Mouse (Mus musculus) MEL (cell line): ENCODE results near the gene Endou. TPM values are rescaled to one million over a fixed set of nuclear protein-coding genes. Genes with fewer than 3 reads are reported as not detected.

ENCODE experiments used
- DNase-seq: peaks from one replicate; pipeline ENCODE4 v3.0.0; 2011; ENCODE audit warnings: low read depth, low spot score
- H3K27ac ChIP-seq: 2 replicates; pipeline ENCODE4 v1.5.1; 2012; ENCODE audit warnings: low read depth, mild to moderate bottlenecking, control low read depth, low read length, moderate library complexity; ENCODE audit not compliant: control insufficient read depth
- H3K27me3 ChIP-seq, 2 experiments: fragments of 150-350 bp in 1 of 2; sonication (generic) in 1 of 2; 2 replicates each; pipeline ENCODE4 v1.6.1; 2012; ENCODE audit warnings: low read length in 2 of 2, mild to moderate bottlenecking in 2 of 2, improper control_type of control experiment in 1 of 2, moderate library complexity in 1 of 2; ENCODE audit not compliant: insufficient read depth in 2 of 2, control insufficient read depth in 1 of 2
- H3K36me3 ChIP-seq, 2 experiments: 2 replicates each; pipeline ENCODE4 v1.6.1; 2012 to 2014; ENCODE audit warnings: low read length in 2 of 2, improper control_type of control experiment in 1 of 2, inconsistent platforms in 1 of 2, mild to moderate bottlenecking in 1 of 2; ENCODE audit not compliant: insufficient read depth in 2 of 2, control insufficient read depth in 1 of 2
- H3K4me1 ChIP-seq, 2 experiments: fragments of 150-350 bp in 1 of 2; sonication (generic) in 1 of 2; 2 replicates each; pipeline ENCODE4 v1.6.1; 2012; ENCODE audit warnings: low read length in 2 of 2, improper control_type of control experiment in 1 of 2, mild to moderate bottlenecking in 1 of 2; ENCODE audit not compliant: insufficient read depth in 2 of 2, control insufficient read depth in 1 of 2
- H3K4me3 ChIP-seq, 2 experiments: fragments of 150-350 bp in 1 of 2; sonication (generic) in 1 of 2; 2 replicates each; pipeline ENCODE4 v1.5.1; 2012; ENCODE audit warnings: low read depth in 2 of 2, low read length in 2 of 2, mild to moderate bottlenecking in 2 of 2, moderate library complexity in 2 of 2, control low read depth in 1 of 2, improper control_type of control experiment in 1 of 2; ENCODE audit not compliant: control insufficient read depth in 1 of 2, insufficient read depth in 1 of 2
- H3K79me2 ChIP-seq: 2 replicates; pipeline ENCODE4 v1.6.1; 2012; ENCODE audit warnings: mild to moderate bottlenecking, low read length, moderate library complexity; ENCODE audit not compliant: control insufficient read depth, poor library complexity, insufficient read depth
- H3K9ac ChIP-seq: 2 replicates; pipeline ENCODE4 v1.6.1; 2012; ENCODE audit warnings: low read depth, mild to moderate bottlenecking, control low read depth, low read length, moderate library complexity; ENCODE audit not compliant: control insufficient read depth, poor library complexity, severe bottlenecking
- H3K9me3 ChIP-seq: fragments of 150-350 bp; sonication (generic); replicated peaks from 2 replicates; pipeline ENCODE4 v1.6.1; 2012; ENCODE audit warnings: mild to moderate bottlenecking, low read length, improper control_type of control experiment, moderate library complexity; ENCODE audit not compliant: insufficient read depth
- BHLHE40 ChIP-seq: IDR thresholded peaks from 2 replicates; pipeline ENCODE4 v1.6.1; 2012; ENCODE audit warnings: low read depth, mild to moderate bottlenecking, inconsistent platforms, low read length, improper control_type of control experiment, borderline replicate concordance
- CHD1 ChIP-seq: IDR thresholded peaks from 2 replicates; pipeline ENCODE4 v1.6.1; 2012; ENCODE audit warnings: low read depth, mild to moderate bottlenecking, inconsistent platforms, low read length, improper control_type of control experiment
- CHD2 ChIP-seq: IDR thresholded peaks from 2 replicates; pipeline ENCODE4 v1.6.1; 2011; ENCODE audit warnings: low read length, improper control_type of control experiment
- CTCF ChIP-seq, 3 experiments: IDR thresholded peaks in 2 of 3; conservative IDR thresholded peaks in 1 of 3; 2 replicates each; pipeline ENCODE4 v1.5.1; 2011 to 2012; ENCODE audit warnings: low read length in 3 of 3, low read depth in 2 of 3, mild to moderate bottlenecking in 2 of 3, improper control_type of control experiment in 1 of 3, inconsistent platforms in 1 of 3, mixed read lengths in 1 of 3, moderate library complexity in 1 of 3; ENCODE audit not compliant: control insufficient read depth in 1 of 3, insufficient read depth in 1 of 3, poor library complexity in 1 of 3, severe bottlenecking in 1 of 3
- E2F4 ChIP-seq: IDR thresholded peaks from 2 replicates; pipeline ENCODE4 v1.6.1; 2011; ENCODE audit warnings: low read depth, low read length, improper control_type of control experiment, borderline replicate concordance
- ELF1 ChIP-seq: IDR thresholded peaks from 2 replicates; pipeline ENCODE4 v1.6.1; 2014; ENCODE audit warnings: low read depth, mild to moderate bottlenecking, inconsistent platforms, low read length, improper control_type of control experiment, moderate library complexity
- EP300 ChIP-seq, 2 experiments: IDR thresholded peaks; 2 replicates each; pipeline ENCODE4 v1.6.1; 2011; ENCODE audit warnings: improper control_type of control experiment in 2 of 2, low read length in 2 of 2, low read depth in 1 of 2, mild to moderate bottlenecking in 1 of 2
- ETS1 ChIP-seq: IDR thresholded peaks from 2 replicates; pipeline ENCODE4 v1.6.1; 2012; ENCODE audit warnings: low read depth, mild to moderate bottlenecking, inconsistent platforms, low read length, improper control_type of control experiment, moderate library complexity
- GATA1 ChIP-seq: IDR thresholded peaks from 2 replicates; pipeline ENCODE4 v1.6.1; 2011; ENCODE audit warnings: low read depth, low read length, improper control_type of control experiment
- HCFC1 ChIP-seq: IDR thresholded peaks from 2 replicates; pipeline ENCODE4 v1.6.1; 2012; ENCODE audit warnings: low read depth, mild to moderate bottlenecking, inconsistent platforms, low read length, improper control_type of control experiment, moderate library complexity
- JUND ChIP-seq: IDR thresholded peaks from 2 replicates; pipeline ENCODE4 v1.6.1; 2011; ENCODE audit warnings: low read depth, mild to moderate bottlenecking, improper control_type of control experiment, low read length
- KAT2A ChIP-seq: conservative IDR thresholded peaks from 2 replicates; pipeline ENCODE4 v1.6.1; 2012; ENCODE audit warnings: low read depth, low read length, improper control_type of control experiment, inconsistent platforms
- MAFK ChIP-seq: IDR thresholded peaks from 2 replicates; pipeline ENCODE4 v1.6.1; 2011; ENCODE audit warnings: low read depth, mild to moderate bottlenecking, low read length, improper control_type of control experiment, borderline replicate concordance
- MAX ChIP-seq: IDR thresholded peaks from 2 replicates; pipeline ENCODE4 v1.6.1; 2011; ENCODE audit warnings: low read length, improper control_type of control experiment
- MAZ ChIP-seq: IDR thresholded peaks from 2 replicates; pipeline ENCODE4 v1.6.1; 2012; ENCODE audit warnings: low read depth, mild to moderate bottlenecking, inconsistent platforms, low read length, improper control_type of control experiment
- MXI1 ChIP-seq: IDR thresholded peaks from 2 replicates; pipeline ENCODE4 v1.6.1; 2011; ENCODE audit warnings: mild to moderate bottlenecking, low read depth, low read length, improper control_type of control experiment
- MYB ChIP-seq: IDR thresholded peaks from 2 replicates; pipeline ENCODE4 v1.6.1; 2011; ENCODE audit warnings: mild to moderate bottlenecking, low read depth, low read length, improper control_type of control experiment
- MYC ChIP-seq: IDR thresholded peaks from 2 replicates; pipeline ENCODE4 v1.6.1; 2011; ENCODE audit warnings: low read depth, mild to moderate bottlenecking, low read length, improper control_type of control experiment, moderate library complexity
- NELFE ChIP-seq: IDR thresholded peaks from 2 replicates; pipeline ENCODE4 v1.6.1; 2011; ENCODE audit warnings: low read depth, low read length, improper control_type of control experiment
- NRF1 ChIP-seq: IDR thresholded peaks from 2 replicates; pipeline ENCODE4 v1.6.1; 2014; ENCODE audit warnings: low read depth, mild to moderate bottlenecking, inconsistent platforms, low read length, improper control_type of control experiment, moderate library complexity; ENCODE audit not compliant: poor library complexity, insufficient read depth, severe bottlenecking
- POLR2A ChIP-seq, 2 experiments: IDR thresholded peaks; 2 replicates each; pipeline ENCODE4 v1.6.1; 2011 to 2012; ENCODE audit warnings: low read length in 2 of 2, mild to moderate bottlenecking in 2 of 2, control low read depth in 1 of 2, improper control_type of control experiment in 1 of 2, low read depth in 1 of 2, moderate library complexity in 1 of 2; ENCODE audit not compliant: control insufficient read depth in 1 of 2, insufficient read depth in 1 of 2, poor library complexity in 1 of 2
- POLR2AphosphoS2 ChIP-seq: IDR thresholded peaks from 2 replicates; pipeline ENCODE4 v1.6.1; 2011; ENCODE audit warnings: low read length, improper control_type of control experiment
- POLR2AphosphoS5 ChIP-seq: IDR thresholded peaks from 2 replicates; pipeline ENCODE4 v1.6.1; 2012; ENCODE audit warnings: low read depth, borderline replicate concordance, mild to moderate bottlenecking, inconsistent platforms, low read length, moderate library complexity, mixed read lengths
- RAD21 ChIP-seq: IDR thresholded peaks from 2 replicates; pipeline ENCODE4 v1.6.1; 2011; ENCODE audit warnings: mild to moderate bottlenecking, low read depth, low read length, improper control_type of control experiment
- SIN3A ChIP-seq: IDR thresholded peaks from 2 replicates; pipeline ENCODE4 v1.6.1; 2012; ENCODE audit warnings: low read length, improper control_type of control experiment, inconsistent platforms
- SMC3 ChIP-seq: IDR thresholded peaks from 2 replicates; pipeline ENCODE4 v1.6.1; 2011; ENCODE audit warnings: low read depth, low read length, improper control_type of control experiment
- TAL1 ChIP-seq: IDR thresholded peaks from 2 replicates; pipeline ENCODE4 v1.6.1; 2012; ENCODE audit warnings: mild to moderate bottlenecking, inconsistent platforms, low read length, moderate library complexity, mixed read lengths
- TBP ChIP-seq: IDR thresholded peaks from 2 replicates; pipeline ENCODE4 v1.8.0; 2011; ENCODE audit warnings: low read depth, low read length, improper control_type of control experiment
- TCF12 ChIP-seq: IDR thresholded peaks from 2 replicates; pipeline ENCODE4 v1.6.1; 2014; ENCODE audit warnings: low read depth, mild to moderate bottlenecking, inconsistent platforms, low read length, improper control_type of control experiment, moderate library complexity
- UBTF ChIP-seq: IDR thresholded peaks from 2 replicates; pipeline ENCODE4 v1.6.1; 2012; ENCODE audit warnings: low read depth, mild to moderate bottlenecking, inconsistent platforms, low read length, improper control_type of control experiment, moderate library complexity, borderline replicate concordance; ENCODE audit not compliant: insufficient read depth
- USF1 ChIP-seq: IDR thresholded peaks from 2 replicates; pipeline ENCODE4 v1.6.1; 2014; ENCODE audit warnings: low read depth, mild to moderate bottlenecking, inconsistent platforms, low read length, improper control_type of control experiment, moderate library complexity
- USF2 ChIP-seq, 2 experiments: IDR thresholded peaks; 2 replicates each; pipeline ENCODE4 v1.6.1; 2011 to 2012; ENCODE audit warnings: improper control_type of control experiment in 2 of 2, low read length in 2 of 2, borderline replicate concordance in 1 of 2, inconsistent platforms in 1 of 2, low read depth in 1 of 2, mild to moderate bottlenecking in 1 of 2; ENCODE audit not compliant: insufficient read depth in 1 of 2
- ZC3H11A ChIP-seq: IDR thresholded peaks from 2 replicates; pipeline ENCODE4 v1.6.1; 2012; ENCODE audit warnings: low read depth, mild to moderate bottlenecking, inconsistent platforms, low read length, improper control_type of control experiment
- ZKSCAN1 ChIP-seq: IDR thresholded peaks from 2 replicates; pipeline ENCODE4 v1.6.1; 2012; ENCODE audit warnings: low read depth, mild to moderate bottlenecking, inconsistent platforms, low read length, improper control_type of control experiment, moderate library complexity
- ZMIZ1 ChIP-seq: IDR thresholded peaks from 2 replicates; pipeline ENCODE4 v1.6.1; 2012; ENCODE audit warnings: low read depth, mild to moderate bottlenecking, inconsistent platforms, low read length, improper control_type of control experiment, moderate library complexity
- ZNF384 ChIP-seq: IDR thresholded peaks from 2 replicates; pipeline ENCODE4 v1.6.1; 2012; ENCODE audit warnings: low read depth, mild to moderate bottlenecking, inconsistent platforms, low read length, improper control_type of control experiment
- polyA plus RNA-seq, 2 experiments: library from polyadenylated mRNA; stranded (reverse) in 1 of 2; unstranded in 1 of 2; fragments of >175 nt in 1 of 2; fragments of >200 nt in 1 of 2; gene quantifications; 2 replicates each; pipeline versions ENCODE4 v1.2.1 to v1.2.4; 2012; ENCODE audit warnings: low replicate concordance in 2 of 2, low read depth in 1 of 2; ENCODE audit not compliant: insufficient read length in 2 of 2, insufficient read depth in 1 of 2, missing spikeins in 1 of 2
- total RNA-seq: library from RNA; depleted of rRNA; stranded (reverse); fragments of 300-350 nt; gene quantifications from 2 replicates; pipeline ENCODE4 v1.2.3, GENCODE M21; 2012

The Endou gene
- total and polyA plus RNA-seq, 3 experiments = 0.08 to 0.10 TPM; not detected in 1

GRCm38 (mm10) chr15:97663750-97664406 lies 67.3 kb downstream of the Endou start:
- H3K27me3 ChIP-seq = peaks cover 0 to 3% of the 10 kb centered on the region in 2 experiments; a peak in 2 of 4 replicates
- H3K27ac ChIP-seq = no peak overlapping the region
- no peaks in the 10 kb centered on the region for H3K9me3 ChIP-seq
- peak; percentile 96 for DNase-seq
- peak overlapping the region; percentile 24; the same call in 1 of the 2 replicates for H3K9ac ChIP-seq
- H3K4me3 ChIP-seq = peak overlapping the region; percentile 33 to 52
- peaks cover 0 to 10% of the 10 kb centered on the region in 2 experiments; a peak in 2 of 4 replicates for H3K36me3 ChIP-seq
- no peaks in the 10 kb centered on the region; the same call in 1 of the 2 replicates for H3K79me2 ChIP-seq
- H3K4me1 ChIP-seq = peaks cover 0 to 8% of the 10 kb centered on the region in 2 experiments; a peak in 2 of 4 replicates
- TF ChIP-seq POLR2AphosphoS5 (no peak), E2F4 (no peak), MYB (no peak), USF2 (IDR thresholded peaks at IDR 0.05; ENCODE audit: borderline replicate concordance in 1 of 2, insufficient read depth in 1 of 2, low read depth in 1 of 2, low read length in 2 of 2) (no peak), EP300 (IDR thresholded peaks at IDR 0.05; ENCODE audit: low read depth in 1 of 2, low read length in 2 of 2) (peak; percentile 69 to 72; a peak in 3 of 4 replicates), MAZ (peak; percentile 42; the same call in 1 of the 2 replicates), HCFC1 (peak; percentile 70), KAT2A (no peak), MYC (peak; percentile 93), TBP (no peak), GATA1 (peak; percentile 77), ETS1 (peak; percentile 77), MXI1 (peak; percentile 78), ZC3H11A (peak; percentile 70), MAX (no peak), TAL1 (peak; percentile 73), ZNF384 (no peak), RAD21 (peak; percentile 84), ELF1 (peak; percentile 65), MAFK (no peak), ZKSCAN1 (no peak), NELFE (no peak), CTCF (IDR thresholded peaks at IDR 0.05 in 2 of 3, conservative IDR thresholded peaks at IDR 0.05 in 1 of 3; ENCODE audit: control insufficient read depth in 1 of 3, insufficient read depth in 1 of 3, low read depth in 2 of 3, low read length in 3 of 3, poor library complexity in 1 of 3, severe bottlenecking in 1 of 3) (peak; percentile 91 to 95 (median 94)), POLR2A (IDR thresholded peaks at IDR 0.05; ENCODE audit: control insufficient read depth in 1 of 2, insufficient read depth in 1 of 2, low read depth in 1 of 2, low read length in 2 of 2, poor library complexity in 1 of 2) (no peak), POLR2AphosphoS2 (no peak), JUND (peak; percentile 60), UBTF (no peak), BHLHE40 (peak; percentile 15; the same call in 1 of the 2 replicates), NRF1 (0 out of 2 replicates have a peak, but pooled peaks have one; percentile 13), CHD2 (no peak), USF1 (peak; percentile 30; the same call in 1 of the 2 replicates), SMC3 (peak; percentile 94), TCF12 (peak; percentile 61; the same call in 1 of the 2 replicates), ZMIZ1 (no peak), SIN3A (peak; percentile 74), CHD1 (0 out of 2 replicates have a peak, but pooled peaks have one; percentile 35)
